Mouse (Mus musculus) A20 (cell line): ENCODE results near the gene Acox3.

ENCODE experiments used
- DNase-seq: peaks from one replicate; pipeline ENCODE4 v3.0.0-alpha.2; 2011; ENCODE audit warnings: low read depth, low spot score

Gene Acox3

GRCm38 (mm10) chr5:35582445-35583220 is at the start of gene Acox3:
Gene Acox3 (plus strand): TSS chr5:35583040.
- DNase-seq, result peak; percentile 94

DNA sequence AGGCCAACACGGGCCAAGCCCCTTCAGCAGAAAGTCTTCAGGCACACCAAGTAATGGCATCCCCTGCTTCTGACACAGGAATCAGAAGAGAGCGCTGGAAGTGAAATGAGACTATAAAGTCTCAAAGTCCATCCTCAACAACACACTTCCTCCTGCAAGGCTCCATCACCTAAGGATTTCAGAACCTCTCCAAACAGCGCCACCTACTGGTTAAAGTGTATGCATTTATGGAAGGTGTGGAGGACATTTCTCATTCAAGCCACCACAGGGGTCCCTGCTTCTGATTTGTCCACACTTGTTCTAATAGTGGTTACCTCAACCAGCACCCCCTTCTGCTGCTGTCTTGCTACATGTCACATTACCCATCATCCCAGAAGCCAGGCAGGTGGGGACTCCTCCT is 46.6 kb upstream of the Acox3 start:
- peak; percentile 25 for DNase-seq

DNA sequence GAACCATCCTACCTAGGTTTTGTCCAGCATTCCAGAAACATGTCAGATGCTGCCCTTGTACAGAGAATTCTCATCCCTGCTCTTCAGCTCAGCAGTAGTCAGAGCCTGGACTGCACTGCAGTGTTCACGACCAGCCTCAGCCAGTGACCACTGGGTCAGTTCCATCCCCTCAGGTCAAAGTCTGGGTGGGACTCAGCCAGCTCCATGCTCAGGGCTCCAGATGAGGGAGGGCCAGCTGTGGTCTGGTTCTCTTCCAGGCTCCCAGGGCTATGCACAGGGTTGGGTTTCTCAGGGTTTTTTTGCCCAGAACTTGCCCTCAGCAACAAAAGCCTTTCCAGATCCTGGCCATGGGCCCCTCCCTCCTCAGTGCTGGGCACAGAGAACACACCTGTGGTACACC is 45.4 kb upstream of the Acox3 start:
- no peak for DNase-seq

DNA sequence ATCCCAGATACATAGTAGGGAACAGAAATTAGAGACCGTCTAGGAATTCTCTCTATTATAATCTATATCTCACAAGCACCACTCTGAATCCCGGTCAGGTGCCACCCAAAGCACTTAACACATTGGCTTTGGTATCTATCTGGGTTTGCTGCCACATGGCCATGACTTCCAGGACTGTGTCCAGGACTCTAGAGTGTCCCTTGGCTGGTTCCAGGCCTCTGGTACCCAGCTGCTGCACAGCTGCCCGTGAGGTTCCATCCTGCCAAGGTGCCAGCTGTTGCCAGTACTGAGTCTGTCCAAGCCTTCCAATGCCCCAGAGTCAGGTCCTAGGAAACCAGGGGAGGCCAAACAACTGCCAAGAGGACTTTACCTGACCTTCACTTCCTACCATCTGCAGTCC is 44.8 kb upstream of the Acox3 start:
- no peak for DNase-seq

GRCm38 (mm10) chr5:35539576-35539975 is 43.3 kb upstream of the Acox3 start:
- DNase-seq, result no peak

GRCm38 (mm10) chr5:35540555-35540954 is 42.3 kb upstream of the Acox3 start:
- no peak for DNase-seq

DNA sequence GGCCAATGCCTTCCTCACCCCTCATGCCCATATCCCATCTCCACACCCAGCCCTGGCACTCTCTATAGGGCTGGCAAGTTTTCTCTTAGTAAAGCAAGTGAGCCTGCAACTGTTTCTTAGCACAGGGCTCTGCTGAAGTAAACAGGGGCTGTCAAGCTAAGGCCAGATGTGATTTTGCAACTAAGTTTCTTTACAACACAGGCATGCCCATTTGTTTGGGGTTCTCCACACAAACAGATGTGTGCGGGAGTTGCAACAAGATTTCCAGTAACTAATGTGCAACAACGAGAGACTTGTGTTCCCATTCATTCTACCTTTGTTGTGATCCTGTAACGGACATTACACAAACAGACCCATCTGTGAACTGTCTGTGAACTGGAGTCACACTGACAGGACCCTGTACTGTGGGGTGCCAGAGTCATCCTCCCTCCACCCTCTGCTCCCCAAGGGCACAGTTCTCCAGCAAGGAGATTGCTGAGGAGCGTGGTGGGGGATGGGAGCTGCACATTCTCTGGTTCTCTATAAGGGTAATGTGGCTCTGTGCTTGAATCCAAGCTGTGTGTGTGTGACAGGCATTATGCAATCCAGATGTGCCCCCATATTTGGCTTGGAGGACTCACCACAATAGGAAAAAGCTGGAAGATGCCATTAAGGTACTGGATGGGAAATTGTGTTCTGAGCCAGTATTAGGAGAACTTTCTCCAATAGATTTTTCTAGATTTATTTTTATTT is 41.6 kb upstream of the Acox3 start:
- no peak for DNase-seq

GRCm38 (mm10) chr5:35546127-35546526 is 36.7 kb upstream of the Acox3 start:
- DNase-seq, result no peak

DNA sequence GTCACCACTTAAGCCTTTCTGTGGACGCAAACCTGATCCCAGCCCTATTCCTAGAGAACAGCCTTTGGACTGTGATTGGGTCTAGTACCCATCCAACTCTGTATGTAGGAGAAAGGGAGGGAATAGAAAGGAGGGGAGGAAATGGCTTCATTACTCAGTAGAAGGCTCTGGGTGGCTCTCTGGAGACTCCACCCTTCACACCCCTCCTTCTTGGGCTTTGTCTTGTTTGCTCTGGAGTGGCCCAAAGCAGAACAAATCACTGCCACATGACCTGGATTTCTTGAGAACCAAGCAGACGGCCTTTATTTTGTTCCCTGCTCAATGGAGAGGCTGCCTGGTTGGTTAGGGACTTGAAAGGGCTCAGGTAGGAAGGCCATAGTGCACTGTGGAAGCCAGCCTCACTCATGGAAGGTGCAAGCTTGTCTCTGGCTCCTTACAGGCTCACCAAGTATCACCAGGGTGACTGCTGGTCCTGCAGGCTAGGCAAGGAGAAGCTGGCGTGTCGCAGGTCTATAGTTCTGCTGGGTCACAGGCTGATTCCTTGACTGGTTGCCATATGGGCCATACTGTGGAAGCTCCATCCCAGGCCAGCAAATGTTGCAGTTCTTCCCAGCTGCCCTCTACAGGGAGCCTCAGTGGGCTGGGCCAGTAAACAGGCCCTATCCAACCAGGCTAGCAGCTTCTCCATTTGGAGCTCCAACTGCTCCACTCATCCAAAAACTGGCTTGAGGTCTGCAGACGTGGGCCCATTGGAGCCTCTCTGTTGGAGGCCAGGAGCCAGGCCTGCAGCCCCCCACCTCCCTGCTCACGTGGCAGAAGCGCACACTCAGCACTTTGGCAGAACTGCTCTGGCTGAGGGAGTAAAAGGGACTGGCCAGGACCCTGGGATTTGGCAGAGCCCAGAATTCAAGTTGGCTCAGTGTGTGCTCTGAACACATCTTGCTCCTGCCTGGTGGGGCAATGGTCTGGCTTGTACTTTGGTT is 30.7 kb upstream of the Acox3 start:
- DNase-seq, result no peak

DNA sequence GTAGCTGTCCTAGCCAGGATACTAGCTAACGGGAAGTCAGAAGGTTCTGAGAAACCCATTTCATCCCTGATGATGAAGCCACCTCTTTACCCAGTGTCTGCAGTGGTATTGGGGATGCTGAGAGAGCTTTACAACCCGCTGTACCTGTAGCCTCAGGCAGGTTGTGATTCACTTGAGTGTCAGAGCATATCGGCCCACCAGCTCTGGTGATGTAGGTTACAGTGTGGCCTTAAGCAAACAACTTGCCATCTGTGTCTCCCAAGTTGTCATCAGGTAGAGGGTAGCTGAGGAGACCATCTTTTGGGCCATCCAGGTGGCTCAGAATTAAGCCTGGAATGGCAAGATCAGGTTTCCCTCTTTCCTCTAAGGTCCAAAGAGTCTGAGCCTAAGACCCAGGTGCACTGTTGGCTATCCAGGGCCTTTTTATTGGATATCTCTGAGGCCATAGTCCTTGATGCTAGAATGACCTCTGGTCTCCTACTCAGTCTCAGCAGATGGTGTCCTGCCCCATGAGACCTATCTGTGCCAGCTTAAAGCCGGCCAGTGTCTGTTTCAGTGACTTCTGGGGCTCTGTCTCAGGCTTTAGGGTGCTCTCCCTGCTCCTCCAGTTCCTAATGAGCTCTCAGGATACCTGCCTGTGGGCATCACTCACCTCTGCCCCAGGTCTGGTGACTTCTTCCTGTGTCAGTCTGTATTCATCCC is 29.9 kb upstream of the Acox3 start:
- no peak for DNase-seq

- no peak for DNase-seq
Observed at GRCm38 (mm10) chr5:35556393-35556792, 26.4 kb upstream of the Acox3 start.

DNA sequence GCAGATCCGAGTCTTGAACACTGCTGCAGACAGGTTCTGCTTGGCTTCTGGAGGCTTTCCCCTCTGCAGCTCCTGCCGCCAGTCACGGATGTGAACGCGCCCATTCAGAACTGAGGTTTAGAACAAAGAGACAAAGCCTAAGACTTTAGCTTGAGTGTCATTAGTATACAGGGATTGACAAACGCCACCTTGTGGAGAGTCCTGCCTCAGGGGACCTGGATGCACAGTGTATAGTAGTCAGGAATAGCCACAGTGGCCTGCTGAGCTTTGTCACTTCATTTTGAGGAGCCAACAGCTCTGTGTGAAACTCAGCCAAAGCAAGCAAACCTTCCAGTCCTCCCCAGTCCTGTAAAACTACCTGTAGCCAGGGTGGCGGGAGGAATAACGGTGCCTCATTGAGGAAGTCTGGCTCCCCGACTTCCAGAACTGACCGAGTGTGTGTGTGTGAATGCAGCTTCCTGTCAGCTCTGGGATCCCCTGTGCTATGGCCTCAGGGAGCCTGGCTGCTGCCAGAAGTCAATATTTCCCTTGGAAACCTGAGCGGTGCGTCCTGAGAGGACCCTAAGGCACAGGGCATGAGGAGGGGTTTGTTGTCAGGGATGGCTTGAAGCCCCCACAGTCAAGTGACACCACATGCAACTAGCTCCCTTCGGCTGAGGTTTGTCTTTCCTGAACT is 24.8 kb upstream of the Acox3 start:
- no peak for DNase-seq

DNA sequence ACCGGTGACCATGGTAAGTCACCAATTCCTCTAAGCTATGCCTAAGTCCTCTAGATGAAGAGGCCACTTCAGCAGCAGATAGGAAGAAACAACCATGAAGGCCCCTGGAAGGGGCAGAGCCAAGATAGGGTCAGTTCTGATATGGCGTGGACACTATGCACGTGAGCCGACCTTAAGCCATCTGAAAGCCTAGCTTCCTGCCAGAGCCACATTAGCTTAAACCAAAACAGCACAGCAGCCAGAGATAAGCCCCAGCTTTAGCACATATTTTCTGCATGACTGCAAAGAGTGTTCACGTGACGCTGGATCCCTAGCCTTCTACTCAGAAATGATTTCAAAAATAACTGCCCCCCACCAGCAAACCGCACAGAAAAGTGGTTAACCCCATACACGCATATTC is 23.4 kb upstream of the Acox3 start:
- DNase-seq, result no peak

- no peak for DNase-seq
Observed at GRCm38 (mm10) chr5:35562616-35563015, 20.2 kb upstream of the Acox3 start.

- DNase-seq, result peak; percentile 72
Observed at GRCm38 (mm10) chr5:35563449-35563848, 19.4 kb upstream of the Acox3 start.

DNA sequence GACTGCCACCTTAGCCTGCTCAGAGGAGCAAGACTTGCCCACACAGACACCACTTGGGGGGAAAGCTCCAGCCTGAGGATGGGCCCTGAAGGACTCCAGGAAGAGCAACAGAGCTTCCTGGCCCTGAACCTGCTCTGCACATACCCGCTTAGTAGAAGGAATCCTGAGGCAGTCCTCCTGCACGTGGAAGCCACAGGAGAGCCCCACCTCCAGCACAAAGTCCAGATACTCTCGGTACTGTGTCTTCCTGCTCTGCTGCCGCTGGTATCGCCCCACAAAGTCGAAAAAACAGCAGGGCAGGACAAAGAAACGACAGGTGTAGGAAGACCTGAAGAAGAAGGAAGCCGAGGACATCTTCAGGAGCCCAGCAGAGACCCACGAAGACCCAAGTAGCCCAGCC is 17.6 kb upstream of the Acox3 start:
- no peak for DNase-seq

DNA sequence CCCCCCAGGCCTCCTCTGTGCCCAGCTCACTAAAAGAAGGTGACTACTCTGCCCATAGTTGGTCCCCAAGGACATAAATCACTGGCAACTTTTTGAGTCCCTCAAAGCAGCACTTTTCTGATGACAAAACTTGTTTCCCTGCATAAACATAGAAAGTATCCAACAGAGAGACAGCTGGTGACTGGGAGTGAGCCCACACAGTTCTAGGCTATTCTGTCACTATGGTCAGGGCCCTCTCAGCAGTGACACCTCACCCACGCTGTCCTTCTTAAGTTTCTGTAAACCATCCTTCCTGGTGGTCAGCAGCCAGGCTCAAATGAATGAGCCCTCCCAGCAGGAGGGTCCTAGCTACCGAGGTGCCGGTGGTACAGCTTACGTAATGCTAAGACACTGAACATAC is 16.2 kb upstream of the Acox3 start:
- no peak for DNase-seq

DNA sequence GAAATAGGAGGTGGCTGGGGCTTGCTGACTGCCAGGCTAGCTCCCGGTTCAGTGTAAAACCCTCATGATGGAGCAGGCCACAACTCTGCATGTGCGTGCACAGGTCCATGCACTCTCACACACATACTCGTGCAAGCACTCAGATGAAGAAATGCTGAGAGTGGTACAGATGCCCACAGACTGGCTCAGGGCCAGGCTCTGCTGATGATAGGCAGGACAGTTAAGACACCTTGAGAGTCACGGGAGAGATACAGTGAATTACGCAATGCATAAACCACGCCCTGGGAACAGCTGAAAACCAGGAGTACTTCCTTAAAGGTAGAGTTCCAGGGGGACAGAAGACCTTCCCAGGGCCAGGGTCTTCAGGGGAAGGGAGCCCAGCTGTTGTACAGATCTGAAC is 11.3 kb upstream of the Acox3 start:
- DNase-seq, result no peak

GRCm38 (mm10) chr5:35574653-35575599 is 7.9 kb upstream of the Acox3 start, which contains the start of gene Trmt44:
Gene Trmt44 (minus strand): TSS chr5:35575070.
- peak; percentile 90 for DNase-seq
